Mouse (Mus musculus): ENCODE measurements around the gene Bglap3.

- TF ChIP-seq POLR2A (IDR thresholded peaks at IDR 0.05; ENCODE audit: insufficient read depth, low read length) (no peak), CTCF (IDR thresholded peaks at IDR 0.05; ENCODE audit: low read depth, low read length) (no peak), EP300 (IDR thresholded peaks at IDR 0.05; ENCODE audit: insufficient read depth, low read depth, low read length) (no peak)
Observed at GRCm38 (mm10) chr3:88411681-88412080, 39.1 kb upstream of the Bglap3 start.

Measured in ES-Bruce4 (cell line).